Mouse (Mus musculus) ovary, postnatal 10 days (tissue): ENCODE results near the gene Dll1.

Source experiments
- DNase-seq: peaks from one replicate; pipeline ENCODE4 v3.0.0; 2022; ENCODE audit warnings: low spot score

The Dll1 gene

GRCm38 (mm10) chr17:15376494-15377181 lies at the start of gene Dll1:
Gene Dll1, minus strand, starts transcription at chr17:15376872.
- no peak for DNase-seq

- no peak for DNase-seq
Observed at GRCm38 (mm10) chr17:15425931-15426330, 49.3 kb upstream of the Dll1 start.

DNA sequence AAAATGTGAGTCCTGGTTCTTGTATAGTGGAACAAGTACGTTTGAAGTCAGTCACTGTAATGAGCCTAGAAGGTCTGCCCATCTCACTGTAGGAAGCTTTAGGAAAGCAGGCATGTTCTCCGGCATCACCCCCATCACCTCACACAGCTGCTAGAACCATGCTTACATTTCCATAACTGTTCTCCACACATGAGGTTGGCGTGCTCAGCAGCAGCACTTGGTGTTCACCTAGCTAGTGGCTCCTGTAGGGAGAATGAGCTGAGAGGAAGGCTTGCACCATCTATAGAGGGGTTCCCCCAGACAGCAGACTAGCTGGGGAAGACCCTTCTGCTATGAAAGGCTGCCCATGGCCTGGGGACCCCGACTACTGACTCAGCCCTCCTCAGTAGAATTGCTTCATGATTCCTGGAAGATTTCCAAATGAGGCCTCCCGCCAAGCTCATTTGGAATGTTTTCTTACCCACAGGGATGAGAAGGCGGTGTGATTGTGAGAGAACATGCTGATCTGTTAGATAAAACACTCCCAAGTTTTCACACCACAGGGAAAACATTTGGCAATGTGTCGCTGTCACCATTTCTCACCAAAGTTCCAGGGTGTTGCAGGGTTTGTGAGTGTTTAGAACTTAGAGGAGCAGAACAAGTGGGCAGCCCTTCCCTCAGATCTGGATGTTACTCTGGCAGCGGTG lies 46.6 kb upstream of the Dll1 start:
- no peak for DNase-seq

GRCm38 (mm10) chr17:15422666-15423065 lies 46.0 kb upstream of the Dll1 start:
- no peak for DNase-seq

DNA sequence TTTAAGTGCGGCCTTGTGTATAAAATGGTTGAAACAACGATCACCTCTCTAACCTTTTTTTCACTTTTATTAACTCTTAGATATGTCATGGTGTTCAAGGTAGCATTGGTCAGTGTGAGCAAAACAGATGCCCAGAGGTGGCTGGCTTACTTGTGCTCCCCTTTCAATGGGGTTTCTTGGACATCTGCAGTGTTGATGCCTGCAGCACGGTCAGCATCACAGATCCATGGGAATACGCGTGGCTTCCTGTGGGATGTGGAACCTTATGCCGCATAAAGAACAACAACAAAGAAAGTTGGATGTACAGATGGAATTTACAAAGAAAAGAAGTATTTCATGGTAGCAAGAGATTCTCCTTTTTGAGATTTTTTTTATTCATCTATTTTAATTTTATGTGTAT lies 44.8 kb upstream of the Dll1 start:
- DNase-seq = no peak

GRCm38 (mm10) chr17:15420021-15420603 lies 43.4 kb upstream of the Dll1 start:
- no peak for DNase-seq

- DNase-seq = no peak
Observed at GRCm38 (mm10) chr17:15419534-15419933, 42.9 kb upstream of the Dll1 start.

DNA sequence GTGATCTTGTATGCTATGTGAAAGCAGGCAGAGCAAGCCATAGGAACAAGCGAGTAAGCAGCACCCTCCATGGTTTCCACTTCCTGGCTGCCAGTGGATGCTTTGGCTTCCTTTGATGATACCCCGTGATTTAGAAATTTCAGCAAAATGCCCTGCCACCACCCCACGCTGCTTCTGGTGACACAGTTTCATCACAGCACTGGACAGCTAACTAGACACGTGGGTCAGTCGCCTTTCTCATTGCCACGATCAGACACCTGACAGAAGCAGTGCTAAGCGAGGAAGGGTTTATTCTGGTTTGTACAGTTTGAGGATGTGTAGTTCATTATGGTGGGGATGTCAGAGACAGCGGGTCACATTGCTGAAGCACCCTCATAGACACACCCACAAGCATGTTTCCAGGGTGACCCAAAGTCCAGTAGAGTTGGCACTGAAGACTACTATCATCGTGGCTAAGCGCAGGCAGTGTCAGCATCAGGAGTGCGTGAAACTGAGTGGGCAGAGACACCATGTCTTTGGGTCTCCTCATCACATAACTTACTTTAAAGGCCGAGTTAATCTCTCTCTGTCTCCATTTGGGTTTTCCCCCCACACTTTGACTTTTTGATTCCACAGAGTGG lies 40.0 kb upstream of the Dll1 start:
- DNase-seq = no peak

GRCm38 (mm10) chr17:15410861-15411260 lies 34.2 kb upstream of the Dll1 start:
- no peak for DNase-seq

GRCm38 (mm10) chr17:15409261-15409660 lies 32.6 kb upstream of the Dll1 start:
- DNase-seq = no peak

DNA sequence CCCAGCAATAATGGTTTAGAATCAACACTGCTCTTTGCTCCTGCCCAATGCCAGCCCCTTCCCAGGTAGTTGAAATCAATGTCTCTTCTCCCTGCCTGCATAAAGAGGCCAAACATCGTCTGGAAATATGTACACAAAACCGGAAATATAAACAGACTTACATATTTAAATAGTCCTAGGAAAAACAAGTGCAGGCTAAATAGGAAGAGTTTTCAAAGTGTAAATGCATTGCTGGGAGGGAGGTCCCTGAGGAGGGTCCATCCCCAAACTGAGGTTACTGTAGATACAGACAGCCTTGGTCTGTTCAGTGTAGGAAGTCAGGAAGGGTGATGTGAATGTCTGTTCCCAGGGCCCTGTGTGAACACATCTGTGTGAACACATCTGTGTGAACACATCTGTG lies 29.9 kb upstream of the Dll1 start:
- no peak for DNase-seq

DNA sequence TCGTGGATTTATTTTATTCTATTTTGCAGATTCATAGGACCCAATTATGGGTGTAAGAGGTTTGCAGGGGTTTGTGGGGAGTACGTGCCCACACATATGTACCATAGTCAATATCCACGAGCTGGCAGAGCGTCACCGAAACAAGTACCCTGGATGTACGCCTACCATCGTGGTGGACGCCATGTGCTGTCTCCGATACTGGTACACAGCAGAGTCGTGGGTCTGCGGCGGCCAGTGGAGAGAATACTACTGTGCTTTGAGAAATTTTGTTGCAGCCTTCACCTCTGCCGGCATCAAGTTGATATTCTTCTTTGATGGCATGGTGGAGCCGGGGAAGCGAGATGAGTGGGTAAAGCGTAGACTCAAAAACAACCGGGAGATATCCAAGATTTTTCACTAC lies 25.0 kb upstream of the Dll1 start:
- DNase-seq = no peak

- DNase-seq = peak; percentile 47
Observed at GRCm38 (mm10) chr17:15395997-15396675, 19.5 kb upstream of the Dll1 start, which contains the start of gene Fam120b. Gene Fam120b, plus strand, starts transcription at chr17:15396202.

GRCm38 (mm10) chr17:15389356-15389755 lies 12.7 kb upstream of the Dll1 start:
- no peak for DNase-seq

DNA sequence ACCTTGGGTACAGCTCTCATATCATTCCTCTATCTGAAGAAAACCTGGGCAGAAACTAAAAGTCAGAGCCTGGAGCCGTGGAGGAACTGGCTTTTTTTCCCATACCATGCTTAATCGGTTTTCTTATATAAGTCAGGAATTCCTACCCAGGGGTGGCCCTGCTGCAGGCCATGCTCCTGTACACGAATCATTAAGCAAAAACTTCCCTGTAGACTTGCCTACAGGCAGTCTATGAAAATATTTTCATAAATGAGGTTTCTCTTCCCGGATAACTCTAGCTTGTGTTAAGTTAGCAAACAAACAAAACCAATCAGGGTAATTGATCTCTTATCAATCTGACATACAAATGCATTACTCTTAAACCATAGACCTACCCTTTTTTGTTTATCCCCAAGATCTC lies 12.2 kb upstream of the Dll1 start:
- DNase-seq = no peak

DNA sequence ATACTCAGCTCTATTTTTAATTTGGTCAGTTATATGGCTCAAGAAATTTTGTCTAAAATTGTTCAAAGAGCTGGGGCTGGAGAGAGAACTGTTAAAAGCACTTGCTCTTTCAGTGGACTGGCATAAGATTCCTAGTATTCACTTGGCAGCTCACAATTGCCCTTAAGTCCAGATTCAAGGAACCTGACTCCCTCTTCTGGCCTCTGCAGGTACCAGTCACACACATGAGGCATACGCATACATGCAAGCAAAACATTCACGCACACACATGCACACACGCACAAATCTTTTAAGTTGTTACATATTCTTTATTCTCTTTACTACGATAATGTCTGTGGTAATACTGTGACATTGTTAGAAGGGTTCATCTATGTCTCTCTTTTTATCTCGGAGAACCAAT lies 6.7 kb upstream of the Dll1 start:
- no peak for DNase-seq

- no peak for DNase-seq
Observed at GRCm38 (mm10) chr17:15381869-15382660, 5.4 kb upstream of the Dll1 start.

DNA sequence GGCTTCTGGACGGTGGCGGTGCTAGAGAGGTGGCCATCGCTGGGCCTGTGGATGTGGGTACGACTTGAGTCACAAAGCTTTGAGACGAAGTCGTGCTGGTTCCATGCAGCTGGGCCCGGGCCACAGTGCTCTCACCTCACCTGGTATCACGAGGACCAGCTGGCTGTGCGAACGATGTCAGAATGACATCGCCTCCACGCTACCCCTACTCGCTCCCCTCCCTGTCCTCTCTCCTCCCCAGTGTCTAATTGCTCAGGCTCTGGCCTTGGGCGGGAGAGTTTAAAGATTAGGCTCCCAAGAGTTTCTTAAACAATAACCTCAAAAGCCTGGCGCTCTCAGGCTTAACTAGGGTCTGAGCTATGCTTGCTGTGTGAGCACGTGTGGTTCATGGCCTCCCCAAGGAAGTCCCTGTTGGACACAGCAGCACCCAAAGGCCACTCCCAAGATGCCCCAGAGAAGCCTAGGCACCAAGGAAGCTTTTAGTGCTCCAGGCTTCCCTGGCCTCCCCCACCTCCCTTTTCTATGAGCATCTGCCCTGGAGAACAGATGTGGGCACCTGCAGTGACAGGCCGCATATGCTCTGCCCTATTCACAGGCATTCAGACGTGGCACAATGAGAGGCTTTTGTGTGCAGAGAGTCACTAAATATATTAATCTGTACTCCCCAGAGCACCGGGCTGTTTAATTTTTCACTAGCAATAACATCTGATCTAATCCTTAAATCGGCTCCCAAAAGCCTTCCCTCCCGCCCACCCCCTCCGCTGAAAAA lies 4.6 kb upstream of the Dll1 start:
- DNase-seq = no peak

DNA sequence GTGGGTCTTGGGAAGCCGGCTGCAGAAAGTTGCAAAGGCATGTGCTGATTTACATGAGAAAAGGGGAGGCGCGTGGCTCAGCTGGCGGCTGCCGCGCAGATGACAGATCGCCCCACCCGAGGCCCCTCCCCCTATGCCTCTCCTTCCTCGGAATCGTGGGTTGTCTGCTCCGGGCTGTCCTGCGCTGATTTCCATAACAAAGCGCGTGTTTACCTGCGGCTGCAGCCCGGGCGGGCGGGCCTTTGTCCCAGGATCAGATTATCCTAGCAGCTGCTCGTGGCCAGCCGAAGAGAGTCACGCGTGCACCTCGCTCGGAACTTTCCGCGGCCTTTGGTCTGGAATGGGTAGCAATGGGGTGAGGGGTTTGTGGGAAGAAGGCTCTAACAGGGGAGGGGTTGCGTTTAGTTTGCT lies 4.0 kb upstream of the Dll1 start:
- DNase-seq = no peak

DNA sequence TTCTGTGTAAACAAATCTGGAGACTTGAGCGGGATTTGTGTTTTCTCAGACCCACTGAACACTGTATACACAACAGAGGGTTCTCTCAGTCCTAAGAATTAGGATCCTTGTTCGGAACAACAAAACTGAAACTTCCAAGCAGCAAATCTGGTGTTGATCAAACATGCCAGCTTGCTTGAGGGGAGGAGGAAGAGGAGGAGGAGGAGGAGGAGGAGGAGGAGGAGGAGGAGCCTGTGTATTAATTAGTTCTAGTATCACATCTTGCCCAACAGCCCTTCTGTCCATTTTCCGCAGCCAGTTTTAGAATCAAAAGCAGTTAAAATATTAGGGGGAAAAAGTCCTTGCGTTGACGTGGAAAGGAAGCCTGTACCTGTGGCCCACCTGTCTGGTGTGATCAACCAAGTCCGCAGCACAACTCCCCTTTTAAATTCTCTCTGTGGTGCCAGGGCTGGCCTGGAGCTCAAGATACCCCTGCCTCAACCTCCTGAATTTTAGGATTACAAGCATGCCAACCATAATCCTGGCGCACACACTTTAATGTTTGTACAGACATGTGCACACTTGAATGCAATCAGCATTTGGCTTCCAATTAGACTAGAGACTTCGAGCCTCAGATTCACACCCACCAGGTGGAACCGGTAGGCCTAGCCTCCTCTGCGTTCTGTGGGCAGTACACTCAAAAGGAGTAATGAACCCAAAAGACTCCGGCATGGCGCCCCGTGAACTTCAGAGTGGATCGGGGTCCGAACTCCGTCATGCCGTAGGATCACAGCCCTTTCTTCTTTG lies 3.3 kb upstream of the Dll1 start:
- DNase-seq = no peak
